Mouse (Mus musculus) heart, adult 2 months (tissue): ENCODE data around the gene Gm826. TPM values are rescaled to one million over a fixed set of nuclear protein-coding genes. Genes with fewer than 3 reads are reported as not detected.

ENCODE experiments used
- DNase-seq, 2 experiments: peaks; one replicate each; pipeline ENCODE4 v3.0.0; 2021
- H3K27ac ChIP-seq: fragments of 200-600 bp; 2 replicates; pipeline ENCODE4 v1.8.1; 2022
- H3K27me3 ChIP-seq: fragments of 200-500 bp; 2 replicates; pipeline ENCODE4 v1.6.1; 2012; ENCODE audit warnings: mild to moderate bottlenecking, low read length, inconsistent platforms, mixed read lengths; ENCODE audit not compliant: control insufficient read depth, insufficient read depth
- H3K36me3 ChIP-seq: fragments of 200-500 bp; 2 replicates; pipeline ENCODE4 v1.6.1; 2012; ENCODE audit warnings: low read length, inconsistent platforms; ENCODE audit not compliant: control insufficient read depth, insufficient read depth
- H3K4me1 ChIP-seq: fragments of 200-500 bp; 2 replicates; pipeline ENCODE4 v1.6.1; 2011; ENCODE audit warnings: low read length; ENCODE audit not compliant: control insufficient read depth, insufficient read depth
- H3K4me3 ChIP-seq: fragments of 200-600 bp; 2 replicates; pipeline ENCODE4 v1.8.1; 2022
- H3K79me2 ChIP-seq: fragments of 200-500 bp; replicated peaks from 2 replicates; pipeline ENCODE4 v1.6.1; 2012; ENCODE audit warnings: mild to moderate bottlenecking, inconsistent platforms, low read length, moderate library complexity, mixed read lengths; ENCODE audit not compliant: control insufficient read depth, insufficient read depth
- H3K9ac ChIP-seq: fragments of 200-500 bp; 2 replicates; pipeline ENCODE4 v1.6.1; 2012; ENCODE audit warnings: low read depth, mild to moderate bottlenecking, control low read depth, inconsistent platforms, low read length, mixed read lengths
- CTCF ChIP-seq: fragments of 200-600 bp; IDR thresholded peaks from 2 replicates; pipeline ENCODE4 v1.8.1; 2022; ENCODE audit warnings: antibody characterized with exemption, mild to moderate bottlenecking, moderate library complexity
- EP300 ChIP-seq: fragments of 200-500 bp; IDR thresholded peaks from 2 replicates; pipeline ENCODE4 v1.6.1; 2011; ENCODE audit warnings: low read depth, low read length, control low read depth; ENCODE audit not compliant: insufficient read depth
- POLR2A ChIP-seq: fragments of 200-500 bp; IDR thresholded peaks from 2 replicates; pipeline ENCODE4 v1.6.1; 2011; ENCODE audit warnings: mild to moderate bottlenecking, low read depth, low read length, control low read depth; ENCODE audit not compliant: insufficient read depth
- WGBS: fragments of 180-500 bp; shearing (Covaris S2); methylation state at CpG from one replicate; pipeline ENCODE4 v1.1.7; 2018; 5-methylcytosine and 5-hydroxymethylcytosine counted together
- intact Hi-C: fragments of 180-260 bp; cut with DNase I; formaldehyde crosslinking; loops from one replicate; pipeline ENCODE4 v1.15.1; 2025
- polyA plus RNA-seq: library from polyadenylated mRNA; depleted of rRNA; stranded (reverse); fragments of >200 nt; gene quantifications from 2 replicates; pipeline ENCODE4 v1.2.3, GENCODE M21; 2012
- total RNA-seq, 2 experiments: library from RNA; stranded (reverse); gene quantifications; 2 replicates each; pipeline ENCODE4 v1.2.3; 2021

The Gm826 gene
- total and polyA plus RNA-seq, 3 experiments = 7.8 to 10.9 (median 8.3) TPM

DNA sequence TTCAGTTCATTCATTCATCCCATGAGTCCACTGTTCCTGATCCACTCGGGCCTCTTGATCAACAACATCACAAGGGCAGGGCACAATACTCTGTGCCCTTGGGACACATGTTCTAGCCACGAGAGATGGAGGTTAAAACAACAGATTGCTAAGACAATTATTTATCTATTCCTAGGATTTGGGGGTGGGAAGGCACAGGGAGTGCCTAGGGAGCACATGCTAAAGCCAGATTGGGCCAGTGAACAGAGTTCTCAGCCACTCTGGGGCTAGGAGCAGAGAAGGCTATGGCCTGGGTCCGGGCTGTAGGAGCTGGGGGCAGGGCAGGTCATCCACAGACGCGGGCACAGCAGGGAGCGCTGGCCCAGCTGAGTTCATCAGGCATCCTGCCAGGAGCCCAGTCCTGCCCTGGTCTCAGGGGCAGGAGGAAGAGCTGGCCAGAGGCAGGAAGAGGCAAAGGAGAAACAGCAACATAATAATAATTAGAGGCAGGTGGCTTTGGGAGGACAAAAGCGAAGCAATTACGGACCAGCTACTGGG is 17.1 kb upstream of the Gm826 start:
- TF ChIP-seq POLR2A = no peak
- no peak for TF ChIP-seq CTCF
- TF ChIP-seq EP300 = no peak
- no peak overlapping the region for H3K4me3 ChIP-seq
- H3K9ac ChIP-seq = no peak overlapping the region
- WGBS = 27% methylated on average over 8 of the region's 8 CpGs
- H3K27ac ChIP-seq = no peak overlapping the region
- intact Hi-C loops = no loop called here
- H3K27me3 ChIP-seq = no peaks in the 10 kb centered on the region
- no peaks in the 10 kb centered on the region for H3K79me2 ChIP-seq
- no peaks in the 10 kb centered on the region for H3K4me1 ChIP-seq
- H3K36me3 ChIP-seq = no peaks in the 10 kb centered on the region
- DNase-seq = peak in 1 of 2 experiments; percentile 69

DNA sequence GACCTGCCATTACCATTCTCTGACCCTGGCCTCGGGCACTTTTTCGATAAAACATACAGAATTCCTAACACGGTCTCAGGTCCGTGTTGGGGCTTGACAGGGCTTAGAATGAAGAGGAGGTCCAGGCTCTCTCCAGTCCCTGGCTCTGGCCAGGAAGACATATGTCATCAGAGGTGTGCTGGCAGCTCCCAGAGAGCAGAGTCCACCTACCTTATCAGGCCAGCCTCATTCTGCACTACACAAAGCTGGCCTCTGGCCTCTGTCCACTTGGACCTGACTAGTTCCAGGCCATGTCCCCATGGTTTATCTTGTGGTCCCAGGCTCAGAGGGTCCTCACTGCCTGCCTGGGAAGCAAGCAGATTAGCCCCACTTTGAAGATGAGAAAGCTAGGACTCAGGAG is 15.6 kb upstream of the Gm826 start:
- Histone ChIP-seq H3K79me2 (no peaks in the 10 kb centered on the region), H3K27me3 (no peaks in the 10 kb centered on the region), H3K9ac (no peak overlapping the region), H3K4me1 (no peaks in the 10 kb centered on the region), H3K27ac (no peak overlapping the region), H3K36me3 (no peaks in the 10 kb centered on the region), H3K4me3 (no peak overlapping the region)
- no peak for DNase-seq
- intact Hi-C loops = no loop called here
- 55% methylated on average over 4 of the region's 4 CpGs for WGBS
- TF ChIP-seq CTCF = no peak
- TF ChIP-seq EP300 = no peak
- no peak for TF ChIP-seq POLR2A

DNA sequence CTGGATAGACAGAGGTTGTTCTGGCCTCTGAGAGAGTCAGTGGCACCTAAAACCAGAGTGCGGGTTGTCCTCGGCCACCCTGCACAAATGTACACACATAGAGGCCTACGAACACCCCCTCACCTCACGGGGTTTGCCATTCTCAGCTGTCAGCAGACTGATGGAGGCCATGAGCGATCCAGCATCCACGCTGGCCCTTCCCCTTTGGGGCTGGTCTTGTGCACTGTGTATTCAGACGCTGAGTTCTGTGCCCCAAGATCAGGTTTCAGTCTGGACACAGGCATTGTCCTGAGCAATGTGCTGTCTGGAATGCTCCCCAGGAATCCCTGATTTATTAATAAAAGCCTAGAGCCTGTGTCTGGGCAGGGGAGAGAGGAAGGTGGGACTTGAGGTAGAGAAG is 14.8 kb upstream of the Gm826 start:
- intact Hi-C loops = no loop called here
- no peak for TF ChIP-seq CTCF
- no peak for TF ChIP-seq EP300
- TF ChIP-seq POLR2A = no peak
- Histone ChIP-seq H3K4me1 (no peaks in the 10 kb centered on the region), H3K36me3 (no peaks in the 10 kb centered on the region), H3K4me3 (no peak overlapping the region), H3K27me3 (no peaks in the 10 kb centered on the region), H3K79me2 (no peaks in the 10 kb centered on the region), H3K9ac (no peak overlapping the region), H3K27ac (no peak overlapping the region)
- WGBS = 77% methylated on average over 7 of the region's 7 CpGs
- no peak for DNase-seq

DNA sequence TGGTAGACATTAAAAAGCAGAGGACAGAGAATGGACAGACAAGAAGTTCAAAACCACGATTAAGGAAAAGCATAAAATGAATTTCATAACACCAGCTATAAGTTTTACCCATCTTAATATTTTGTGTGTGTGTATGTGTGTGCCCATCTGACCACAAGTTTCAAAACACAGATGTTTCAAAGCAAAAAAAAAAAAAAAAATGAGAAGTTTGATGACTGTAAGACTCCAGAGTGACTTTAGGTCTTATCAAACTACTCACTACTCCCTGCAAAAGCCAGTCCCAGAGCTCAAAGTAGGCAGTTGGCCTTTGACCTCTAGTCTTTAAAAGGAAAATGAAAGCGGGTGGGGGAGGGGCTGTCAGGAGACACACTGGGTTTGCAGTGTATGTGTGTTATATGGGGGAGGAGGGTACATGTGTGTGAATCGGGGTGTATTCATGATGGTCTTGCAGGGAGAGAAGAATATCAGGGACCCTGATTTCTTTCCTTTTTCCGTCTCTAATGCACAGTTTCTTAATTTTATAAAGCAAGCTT is 14.2 kb upstream of the Gm826 start:
- intact Hi-C loops = no loop called here
- TF ChIP-seq CTCF = no peak
- TF ChIP-seq POLR2A = no peak
- no peak for TF ChIP-seq EP300

DNA sequence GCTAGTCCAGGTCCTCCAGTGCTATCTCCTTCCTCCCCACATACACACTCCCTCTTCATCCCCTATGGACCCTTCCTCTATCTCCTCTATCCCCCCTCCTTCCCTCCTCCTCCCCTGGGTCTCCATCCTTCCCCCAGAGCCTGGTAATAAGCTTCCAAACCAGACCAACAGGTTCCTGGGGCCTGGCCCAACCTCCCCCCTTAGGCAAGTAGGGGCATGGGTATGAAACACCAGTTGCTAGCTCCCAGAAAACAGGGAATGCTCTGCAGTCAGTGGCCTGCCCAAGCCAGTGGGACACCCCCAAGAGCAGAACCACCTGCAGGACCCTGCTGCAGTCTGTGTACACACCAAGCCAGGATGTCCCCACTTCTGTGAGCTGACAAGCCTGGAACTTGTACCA is 11.7 kb upstream of the Gm826 start:
- Histone ChIP-seq H3K27ac (no peak overlapping the region), H3K36me3 (no peaks in the 10 kb centered on the region), H3K4me1 (no peaks in the 10 kb centered on the region), H3K79me2 (no peaks in the 10 kb centered on the region), H3K4me3 (no peak overlapping the region), H3K27me3 (no peaks in the 10 kb centered on the region), H3K9ac (no peak overlapping the region)
- no peak for DNase-seq
- intact Hi-C loops = no loop called here
- TF ChIP-seq CTCF (no peak), EP300 (no peak), POLR2A (no peak)

More for the DNA sequence above, 14.2 kb upstream of the Gm826 start:
- no peaks in the 10 kb centered on the region for H3K79me2 ChIP-seq
- H3K9ac ChIP-seq = no peak overlapping the region
- 66% methylated on average over 4 of the region's 4 CpGs for WGBS
- DNase-seq = no peak
- no peak overlapping the region for H3K27ac ChIP-seq
- H3K36me3 ChIP-seq = no peaks in the 10 kb centered on the region
- H3K4me3 ChIP-seq = no peak overlapping the region
- no peaks in the 10 kb centered on the region for H3K4me1 ChIP-seq
- no peaks in the 10 kb centered on the region for H3K27me3 ChIP-seq

DNA sequence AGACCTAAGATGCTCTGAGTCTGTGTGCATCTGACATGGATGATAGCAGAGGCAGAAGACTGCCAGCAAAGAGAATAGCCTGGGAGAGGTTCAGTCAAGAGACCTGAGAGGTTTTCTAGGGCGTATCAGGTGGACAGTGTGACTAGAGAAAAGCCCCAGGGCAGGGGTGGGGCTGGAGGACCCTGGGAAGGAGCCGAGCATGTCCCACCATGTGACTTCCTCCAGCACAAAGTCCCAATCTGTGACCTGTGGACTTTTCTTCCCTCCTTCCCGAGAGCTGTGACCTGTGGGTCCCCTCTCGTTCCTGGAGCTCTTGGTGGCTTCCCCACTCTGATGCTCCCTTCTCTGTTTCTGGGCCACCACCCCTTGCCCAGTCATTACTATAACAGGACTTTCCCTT is 6.2 kb upstream of the Gm826 start:
- WGBS = 45% methylated on average over 4 of the region's 4 CpGs
- TF ChIP-seq POLR2A = no peak
- TF ChIP-seq EP300 = no peak
- TF ChIP-seq CTCF = no peak
- H3K36me3 ChIP-seq = no peaks in the 10 kb centered on the region
- DNase-seq = no peak
- H3K27me3 ChIP-seq = no peaks in the 10 kb centered on the region
- no peak overlapping the region for H3K9ac ChIP-seq
- intact Hi-C loops = loop anchor here (5.0 kb wide), 1 partner anchor 33 kb away; no protein-coding TSS in a partner anchor
- no peaks in the 10 kb centered on the region for H3K79me2 ChIP-seq
- no peak overlapping the region for H3K27ac ChIP-seq
- no peak overlapping the region for H3K4me3 ChIP-seq
- H3K4me1 ChIP-seq = no peaks in the 10 kb centered on the region
